Mouse (Mus musculus) heart, embryonic 16.5 days (tissue): ENCODE measurements around the gene Olfr221. TPM values are rescaled to one million over a fixed set of nuclear protein-coding genes. Genes with fewer than 3 reads are reported as not detected.
A peak's percentile ranks its signal among the peaks of the same experiment; 100 is the strongest.

Experiments
- ATAC-seq: fragments of 200-750 bp; cut with Nextera tagmentation; replicated peaks from 2 replicates; pipeline ENCODE4 v1.8.0; 2017; ENCODE audit warnings: moderate number of reproducible peaks; ENCODE audit not compliant: insufficient read depth, low FRiP score; ENCODE audit errors: extremely low read depth
- H3K27ac ChIP-seq: fragments of 300-500 bp; sonication (generic); 2 replicates; pipeline ENCODE4 v1.5.1; 2014; ENCODE audit warnings: mild to moderate bottlenecking, low read length, control low read depth, moderate library complexity
- H3K27me3 ChIP-seq: fragments of 300-500 bp; sonication (generic); 2 replicates; pipeline ENCODE4 v1.6.1; 2014; ENCODE audit warnings: low read length, mixed read lengths; ENCODE audit not compliant: control insufficient read depth, insufficient read depth
- H3K36me3 ChIP-seq: fragments of 300-500 bp; sonication (generic); 2 replicates; pipeline ENCODE4 v1.6.1; 2014; ENCODE audit not compliant: control insufficient read depth, insufficient read depth
- H3K4me1 ChIP-seq: fragments of 300-500 bp; sonication (generic); 2 replicates; pipeline ENCODE4 v1.6.1; 2014; ENCODE audit warnings: low read length, mixed read lengths; ENCODE audit not compliant: control insufficient read depth, insufficient read depth
- H3K4me2 ChIP-seq: fragments of 300-500 bp; sonication (generic); 2 replicates; pipeline ENCODE4 v1.6.1; 2014; ENCODE audit warnings: low read depth, mild to moderate bottlenecking, control low read depth, low read length
- H3K4me3 ChIP-seq: fragments of 300-500 bp; sonication (generic); 2 replicates; pipeline ENCODE4 v1.5.1; 2014; ENCODE audit warnings: mild to moderate bottlenecking, control low read depth, low read length
- H3K9ac ChIP-seq: fragments of 300-500 bp; sonication (generic); 2 replicates; pipeline ENCODE4 v1.6.1; 2014; ENCODE audit warnings: low read length, control low read depth
- H3K9me3 ChIP-seq: fragments of 300-500 bp; sonication (generic); replicated peaks from 2 replicates; pipeline ENCODE4 v1.6.1; 2016; ENCODE audit warnings: low read length; ENCODE audit not compliant: control insufficient read depth
- WGBS: fragments of 180-500 bp; shearing (Covaris S2); extraction: QIAGEN DNeasy Blood & Tissue Kit; methylation state at CpG from one replicate; pipeline ENCODE4 v1.1.7; 2014; 5-methylcytosine and 5-hydroxymethylcytosine counted together
- polyA plus RNA-seq: library from polyadenylated mRNA; unstranded; fragments of >200 nt; fragmentation: Nextera tagmentation; extraction: Ambion mirVana; gene quantifications from 2 replicates; pipeline ENCODE4 v1.2.1, GENCODE M21; 2015

Olfr221 gene
- polyA plus RNA-seq, 1 experiment from 2014 or later: not detected

GRCm38 (mm10) chr14:52010446-52011111 lies 31.7 kb downstream of the Olfr221 start:
- H3K4me1 ChIP-seq: peaks cover 49% of the 10 kb centered on the region
- no peaks in the 10 kb centered on the region for H3K27me3 ChIP-seq
- no peaks in the 10 kb centered on the region for H3K9me3 ChIP-seq
- no peak for ATAC-seq
- 12% methylated on average over 9 of the region's 9 CpGs for WGBS
- H3K36me3 ChIP-seq: peaks cover 28% of the 10 kb centered on the region
- H3K9ac ChIP-seq: peak overlapping the region; percentile 30
- H3K4me2 ChIP-seq: peak overlapping the region; percentile 38
- peak overlapping the region; percentile 7; the same call in 1 of the 2 replicates for H3K4me3 ChIP-seq
- H3K27ac ChIP-seq: peak overlapping the region; percentile 49

- no peak overlapping the region for H3K4me3 ChIP-seq
- no peaks in the 10 kb centered on the region for H3K9me3 ChIP-seq
- WGBS: 70% methylated on average over 6 of the region's 6 CpGs
- no peak for ATAC-seq
- H3K27me3 ChIP-seq: no peaks in the 10 kb centered on the region
- no peak overlapping the region for H3K27ac ChIP-seq
- H3K4me1 ChIP-seq: peaks cover 52% of the 10 kb centered on the region
- 0 out of 2 replicates have a peak overlapping the region, but pooled peaks have one; percentile 38 for H3K4me2 ChIP-seq
- no peak overlapping the region; the same call in 1 of the 2 replicates for H3K9ac ChIP-seq
- peaks cover 32% of the 10 kb centered on the region for H3K36me3 ChIP-seq
These were observed 32.4 kb downstream of the Olfr221 start for GRCm38 (mm10) chr14:52009841-52010240.

GRCm38 (mm10) chr14:52009361-52009760 lies 32.9 kb downstream of the Olfr221 start:
- Histone ChIP-seq H3K9me3 (no peaks in the 10 kb centered on the region), H3K36me3 (peaks cover 32% of the 10 kb centered on the region), H3K4me1 (peaks cover 55% of the 10 kb centered on the region), H3K27ac (no peak overlapping the region), H3K9ac (no peak overlapping the region; the same call in 1 of the 2 replicates), H3K4me3 (no peak overlapping the region), H3K4me2 (no peak overlapping the region), H3K27me3 (no peaks in the 10 kb centered on the region)
- no peak for ATAC-seq
- 64% methylated on average over 26 of the region's 26 CpGs for WGBS

DNA sequence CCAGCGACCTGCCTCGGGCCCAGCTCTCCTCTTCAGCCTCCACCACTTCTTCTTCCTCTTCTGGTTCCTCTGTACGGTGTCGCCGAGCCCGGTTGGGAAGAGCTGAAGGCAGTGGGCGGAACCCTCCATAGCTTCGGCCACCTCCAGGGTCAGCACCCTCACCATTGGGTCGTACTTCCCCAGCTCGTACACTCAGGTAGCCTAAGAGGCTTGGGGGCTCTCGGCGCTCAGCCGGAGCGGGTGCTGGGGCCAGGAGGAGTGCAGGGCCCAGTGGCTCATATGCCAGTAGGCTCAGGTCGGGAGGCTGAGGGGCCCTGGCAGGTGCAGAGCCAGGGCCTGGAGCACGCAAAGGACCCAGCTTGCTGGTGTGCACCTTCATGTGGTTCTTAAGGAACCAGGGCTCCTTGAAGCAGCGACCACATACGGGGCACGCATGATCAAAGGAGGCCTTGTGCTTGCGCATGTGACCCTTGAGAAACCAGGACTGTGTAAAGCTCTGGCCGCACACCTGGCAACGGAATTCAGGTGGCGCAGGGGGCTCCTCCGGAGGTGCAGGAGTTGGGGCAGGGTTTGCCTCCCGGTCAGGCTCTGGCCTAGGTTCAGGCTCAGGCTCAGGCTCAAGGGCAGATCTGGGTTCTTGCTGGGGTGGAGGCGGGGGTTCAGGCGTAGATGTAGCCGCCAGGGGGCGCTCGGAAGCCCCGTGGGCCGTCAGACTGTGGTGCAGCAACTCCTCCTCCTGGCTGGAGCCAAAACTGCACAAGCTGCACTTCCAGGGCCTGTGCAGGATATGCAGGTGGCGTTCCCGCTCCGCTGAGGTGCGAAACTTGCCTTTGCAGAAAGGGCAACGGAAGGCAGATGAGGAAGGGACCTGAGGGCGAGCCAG lies 33.7 kb downstream of the Olfr221 start:
- H3K4me3 ChIP-seq: peak overlapping the region; percentile 22; the same call in 1 of the 2 replicates
- H3K9me3 ChIP-seq: no peaks in the 10 kb centered on the region
- WGBS: 52% methylated on average over 38 of the region's 38 CpGs
- peak overlapping the region; percentile 49; the same call in 1 of the 2 replicates for H3K27ac ChIP-seq
- H3K9ac ChIP-seq: peak overlapping the region; percentile 27; the same call in 1 of the 2 replicates
- peaks cover 57% of the 10 kb centered on the region for H3K4me1 ChIP-seq
- H3K4me2 ChIP-seq: no peak overlapping the region
- peaks cover 32% of the 10 kb centered on the region for H3K36me3 ChIP-seq
- peak; percentile 57 for ATAC-seq
- no peaks in the 10 kb centered on the region for H3K27me3 ChIP-seq

DNA sequence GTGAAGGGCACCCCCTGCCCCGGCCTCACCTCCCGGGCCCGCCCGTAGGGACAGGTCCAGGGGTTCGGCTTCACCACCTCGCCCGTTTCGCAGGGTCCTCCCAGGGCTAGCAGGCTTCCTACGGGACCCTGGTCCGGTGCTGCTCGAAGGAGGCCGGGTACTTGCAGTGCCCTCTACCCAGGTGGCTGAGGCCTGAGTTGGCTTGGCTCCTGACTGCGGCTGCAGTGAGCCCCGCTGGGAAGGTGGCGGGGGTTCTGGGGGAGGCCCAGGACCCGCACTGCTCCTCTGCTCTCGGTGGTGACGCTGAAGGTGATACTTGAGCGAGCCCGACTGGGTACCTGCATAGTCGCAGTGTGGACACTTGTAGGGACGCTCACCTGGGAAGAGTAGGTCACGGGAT lies 35.5 kb downstream of the Olfr221 start:
- H3K27me3 ChIP-seq: no peaks in the 10 kb centered on the region
- H3K4me2 ChIP-seq: no peak overlapping the region
- no peak for ATAC-seq
- peaks cover 42% of the 10 kb centered on the region for H3K36me3 ChIP-seq
- peak overlapping the region; percentile 72 for H3K27ac ChIP-seq
- H3K4me3 ChIP-seq: no peak overlapping the region
- peaks cover 43% of the 10 kb centered on the region for H3K4me1 ChIP-seq
- no peaks in the 10 kb centered on the region for H3K9me3 ChIP-seq
- 91% methylated on average over 23 of the region's 23 CpGs for WGBS
- H3K9ac ChIP-seq: no peak overlapping the region

- no peak overlapping the region for H3K4me3 ChIP-seq
- H3K9ac ChIP-seq: 0 out of 2 replicates have a peak overlapping the region, but pooled peaks have one; percentile 1
- no peaks in the 10 kb centered on the region for H3K27me3 ChIP-seq
- peaks cover 43% of the 10 kb centered on the region for H3K36me3 ChIP-seq
- H3K4me1 ChIP-seq: peaks cover 40% of the 10 kb centered on the region
- 0 out of 2 replicates have a peak, but pooled peaks have one; percentile 11 for ATAC-seq
- H3K9me3 ChIP-seq: no peaks in the 10 kb centered on the region
- peak overlapping the region; percentile 36 for H3K4me2 ChIP-seq
- WGBS: 45% methylated on average over 8 of the region's 8 CpGs
- H3K27ac ChIP-seq: peak overlapping the region; percentile 72
These were observed 36.0 kb downstream of the Olfr221 start for GRCm38 (mm10) chr14:52006241-52006640.

- H3K4me3 ChIP-seq: no peak overlapping the region
- H3K27ac ChIP-seq: peak overlapping the region; percentile 72
- H3K9me3 ChIP-seq: no peaks in the 10 kb centered on the region
- peaks cover 45% of the 10 kb centered on the region for H3K36me3 ChIP-seq
- 44% methylated on average over 6 of the region's 6 CpGs for WGBS
- no peak overlapping the region for H3K9ac ChIP-seq
- H3K4me2 ChIP-seq: no peak overlapping the region; the same call in 1 of the 2 replicates
- peaks cover 34% of the 10 kb centered on the region for H3K4me1 ChIP-seq
- H3K27me3 ChIP-seq: no peaks in the 10 kb centered on the region
- ATAC-seq: no peak
These were observed 36.6 kb downstream of the Olfr221 start for GRCm38 (mm10) chr14:52005616-52006015.

DNA sequence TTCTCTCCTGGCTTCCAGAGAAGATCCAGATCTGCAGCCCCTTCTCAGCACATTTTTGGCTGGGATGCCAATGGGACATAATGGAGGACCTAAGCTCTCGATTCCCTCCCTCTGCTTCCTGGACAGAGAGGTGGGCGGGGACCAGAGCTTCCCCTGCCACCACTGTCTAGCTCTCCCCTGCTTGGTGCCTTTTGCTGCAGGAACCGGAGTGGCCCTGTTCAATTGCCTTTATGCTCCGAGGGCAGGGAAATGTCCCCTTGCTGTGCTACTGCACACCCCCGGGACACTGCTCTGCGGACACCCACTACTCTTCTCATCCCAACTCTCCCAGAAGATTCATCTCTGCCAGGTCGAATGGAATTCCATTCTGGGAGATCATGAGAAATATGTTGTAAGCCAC lies 37.1 kb downstream of the Olfr221 start:
- H3K4me3 ChIP-seq: no peak overlapping the region
- no peaks in the 10 kb centered on the region for H3K27me3 ChIP-seq
- peak overlapping the region; percentile 72 for H3K27ac ChIP-seq
- peaks cover 45% of the 10 kb centered on the region for H3K36me3 ChIP-seq
- H3K9ac ChIP-seq: no peak overlapping the region
- 53% methylated on average over 7 of the region's 7 CpGs for WGBS
- peaks cover 30% of the 10 kb centered on the region for H3K4me1 ChIP-seq
- no peak for ATAC-seq
- H3K9me3 ChIP-seq: no peaks in the 10 kb centered on the region
- H3K4me2 ChIP-seq: no peak overlapping the region
